Mouse (Mus musculus) CH12.LX (cell line): ENCODE data around the gene 4933414I15Rik. TPM values are rescaled to one million over a fixed set of nuclear protein-coding genes. Genes with fewer than 3 reads are reported as not detected.

Experiments used
- DNase-seq: peaks from one replicate; pipeline ENCODE4 v3.0.0-alpha.2; 2013; ENCODE audit errors: extremely low read depth
- H3K27ac ChIP-seq: 2 replicates; pipeline ENCODE4 v1.5.1; 2012; ENCODE audit warnings: low read depth, mild to moderate bottlenecking, control low read depth, moderate library complexity; ENCODE audit not compliant: insufficient read depth
- H3K27me3 ChIP-seq: replicated peaks from 2 replicates; pipeline ENCODE3; 2012; ENCODE audit warnings: inconsistent platforms
- H3K36me3 ChIP-seq, 2 experiments: replicated peaks in 1 of 2; 2 replicates each; pipeline versions ENCODE3 to v1.6.1; 2012; ENCODE audit warnings: inconsistent platforms in 1 of 2, low read length in 1 of 2, mild to moderate bottlenecking in 1 of 2, mixed read lengths in 1 of 2, moderate library complexity in 1 of 2; ENCODE audit not compliant: control insufficient read depth in 1 of 2, insufficient read depth in 1 of 2
- H3K4me1 ChIP-seq, 2 experiments: 2 replicates each; pipeline ENCODE4 v1.6.1; 2012; ENCODE audit warnings: inconsistent platforms in 1 of 2, moderate library complexity in 1 of 2; ENCODE audit not compliant: insufficient read depth in 2 of 2, control insufficient read depth in 1 of 2
- H3K4me2 ChIP-seq: 2 replicates; pipeline ENCODE4 v1.6.1; 2012; ENCODE audit warnings: low read depth, mild to moderate bottlenecking, control low read depth; ENCODE audit not compliant: poor library complexity, insufficient read depth, severe bottlenecking
- H3K4me3 ChIP-seq, 3 experiments: fragments of 150-350 bp in 1 of 3; sonication (generic) in 1 of 3; replicated peaks in 1 of 3; 2 replicates each; pipeline versions ENCODE3 to v1.5.1; 2011 to 2012; ENCODE audit warnings: low read depth in 2 of 3, low read length in 2 of 3, mild to moderate bottlenecking in 2 of 3, moderate library complexity in 2 of 3, control low read depth in 1 of 3, improper control_type of control experiment in 1 of 3, inconsistent platforms in 1 of 3, mixed read lengths in 1 of 3; ENCODE audit not compliant: poor library complexity in 1 of 3
- H3K79me2 ChIP-seq: replicated peaks from 2 replicates; pipeline ENCODE4 v1.6.1; 2012; ENCODE audit warnings: mild to moderate bottlenecking, moderate library complexity; ENCODE audit not compliant: control insufficient read depth, poor library complexity, insufficient read depth, severe bottlenecking; ENCODE audit errors: extremely low read depth
- H3K9ac ChIP-seq: 2 replicates; pipeline ENCODE4 v1.6.1; 2012; ENCODE audit warnings: low read depth, mild to moderate bottlenecking, control low read depth, moderate library complexity; ENCODE audit not compliant: insufficient read depth
- H3K9me3 ChIP-seq: replicated peaks from 2 replicates; pipeline ENCODE3; 2012; ENCODE audit warnings: low read length, inconsistent platforms, mixed read lengths
- BHLHE40 ChIP-seq: IDR thresholded peaks from 2 replicates; pipeline ENCODE4 v1.6.1; 2011; ENCODE audit warnings: mild to moderate bottlenecking, low read depth, low read length, improper control_type of control experiment
- CTCF ChIP-seq, 2 experiments: IDR thresholded peaks in 1 of 2; conservative IDR thresholded peaks in 1 of 2; 2 replicates each; pipeline ENCODE4 v1.5.1; 2011 to 2012; ENCODE audit warnings: low read depth in 2 of 2, low read length in 2 of 2, improper control_type of control experiment in 1 of 2, inconsistent platforms in 1 of 2, mild to moderate bottlenecking in 1 of 2, moderate library complexity in 1 of 2
- E2F4 ChIP-seq: IDR thresholded peaks from 2 replicates; pipeline ENCODE4 v1.6.1; 2011; ENCODE audit warnings: low read depth, low read length, improper control_type of control experiment; ENCODE audit not compliant: insufficient replicate concordance
- EP300 ChIP-seq: IDR thresholded peaks from 2 replicates; pipeline ENCODE4 v1.6.1; 2011; ENCODE audit warnings: low read length, improper control_type of control experiment
- IRF4 ChIP-seq: IDR thresholded peaks from 2 replicates; pipeline ENCODE4 v1.6.1; 2014; ENCODE audit warnings: low read depth, mild to moderate bottlenecking, inconsistent platforms, low read length, improper control_type of control experiment
- JUN ChIP-seq: IDR thresholded peaks from 2 replicates; pipeline ENCODE4 v1.6.1; 2011; ENCODE audit warnings: low read depth, mild to moderate bottlenecking, low read length, improper control_type of control experiment, moderate library complexity; ENCODE audit not compliant: insufficient read depth
- KAT2A ChIP-seq: IDR thresholded peaks from 2 replicates; pipeline ENCODE4 v1.6.1; 2012; ENCODE audit warnings: low read length, improper control_type of control experiment, inconsistent platforms; ENCODE audit not compliant: insufficient replicate concordance
- MAFK ChIP-seq: IDR thresholded peaks from 2 replicates; pipeline ENCODE4 v1.6.1; 2011; ENCODE audit warnings: low read length, improper control_type of control experiment; ENCODE audit not compliant: insufficient replicate concordance
- MAX ChIP-seq: IDR thresholded peaks from 2 replicates; pipeline ENCODE4 v1.6.1; 2011; ENCODE audit warnings: low read length, improper control_type of control experiment
- MEF2A ChIP-seq: IDR thresholded peaks from 2 replicates; pipeline ENCODE4 v1.6.1; 2014; ENCODE audit warnings: low read depth, mild to moderate bottlenecking, inconsistent platforms, low read length, improper control_type of control experiment, borderline replicate concordance
- MXI1 ChIP-seq: IDR thresholded peaks from 2 replicates; pipeline ENCODE4 v1.6.1; 2011; ENCODE audit warnings: mild to moderate bottlenecking, low read depth, low read length, improper control_type of control experiment
- MYC ChIP-seq: IDR thresholded peaks from 2 replicates; pipeline ENCODE4 v1.6.1; 2011; ENCODE audit warnings: low read depth, mild to moderate bottlenecking, improper control_type of control experiment, low read length
- NRF1 ChIP-seq: IDR thresholded peaks from 2 replicates; pipeline ENCODE4 v1.6.1; 2014; ENCODE audit warnings: low read depth, mild to moderate bottlenecking, inconsistent platforms, low read length, improper control_type of control experiment, moderate library complexity
- POLR2A ChIP-seq: IDR thresholded peaks from 2 replicates; pipeline ENCODE4 v1.6.1; 2011; ENCODE audit warnings: low read depth, mild to moderate bottlenecking, improper control_type of control experiment, low read length
- RAD21 ChIP-seq: IDR thresholded peaks from 2 replicates; pipeline ENCODE4 v1.6.1; 2011; ENCODE audit warnings: low read depth, mild to moderate bottlenecking, low read length, improper control_type of control experiment, moderate library complexity
- SIN3A ChIP-seq: IDR thresholded peaks from 2 replicates; pipeline ENCODE4 v1.6.1; 2012; ENCODE audit warnings: low read length, improper control_type of control experiment, inconsistent platforms
- UBTF ChIP-seq: IDR thresholded peaks from 2 replicates; pipeline ENCODE4 v1.6.1; 2012; ENCODE audit warnings: low read depth, mild to moderate bottlenecking, inconsistent platforms, low read length, improper control_type of control experiment, moderate library complexity
- USF1 ChIP-seq: IDR thresholded peaks from 2 replicates; pipeline ENCODE4 v1.6.1; 2014; ENCODE audit warnings: low read depth, mild to moderate bottlenecking, inconsistent platforms, low read length, improper control_type of control experiment
- USF2 ChIP-seq: conservative IDR thresholded peaks from 2 replicates; pipeline ENCODE4 v1.6.1; 2011; ENCODE audit warnings: low read depth, low read length, improper control_type of control experiment
- ZKSCAN1 ChIP-seq: IDR thresholded peaks from 2 replicates; pipeline ENCODE4 v1.6.1; 2012; ENCODE audit warnings: low read depth, inconsistent platforms, low read length, improper control_type of control experiment, borderline replicate concordance
- ZMIZ1 ChIP-seq: IDR thresholded peaks from 2 replicates; pipeline ENCODE4 v1.6.1; 2012; ENCODE audit warnings: low read depth, mild to moderate bottlenecking, inconsistent platforms, low read length, improper control_type of control experiment
- dilution Hi-C: fragments of 300-500 bp; cut with MboI; formaldehyde crosslinking; loops from 2 replicates; pipeline ENCODE4 v1.14.3; 2020; ENCODE audit warnings: low sequenced_read_pairs; ENCODE audit not compliant: extremely low pct_unique_long_range_greater_than_20kb, extremely low pct_ligation_motif_present
- in situ Hi-C: fragments of 300-500 bp; cut with MboI; formaldehyde crosslinking; loops from 3 replicates; pipeline ENCODE4 v1.14.3; 2019; ENCODE audit warnings: low sequenced_read_pairs, low pct_ligation_motif_present, low pct_unique_long_range_greater_than_20kb, mixed read lengths
- polyA plus RNA-seq: library from polyadenylated mRNA; unstranded; fragments of >175 nt; gene quantifications from 2 replicates; pipeline ENCODE4 v1.2.1, GENCODE M21; 2012; ENCODE audit warnings: low read depth; ENCODE audit not compliant: insufficient read length
- total RNA-seq, 2 experiments: library from RNA; depleted of rRNA; stranded (reverse); fragments of 300-350 nt in 1 of 2; fragments of >200 nt in 1 of 2; gene quantifications; 2 replicates each; pipeline ENCODE4 v1.2.3; 2012 to 2014

The 4933414I15Rik gene
- total and polyA plus RNA-seq, 3 experiments = not detected

GRCm38 (mm10) chr11:50938435-50938834 lies 5.1 kb downstream of the 4933414I15Rik start:
- Histone ChIP-seq H3K4me3 (no peak overlapping the region), H3K79me2 (no peaks in the 10 kb centered on the region), H3K4me2 (no peak overlapping the region), H3K27me3 (peaks cover 63% of the 10 kb centered on the region), H3K9ac (no peak overlapping the region), H3K4me1 (no peaks in the 10 kb centered on the region), H3K27ac (no peak overlapping the region), H3K9me3 (peaks cover 6% of the 10 kb centered on the region), H3K36me3 (no peaks in the 10 kb centered on the region)
- in situ Hi-C loops = loop anchor here (25.0 kb wide), 1 partner anchor 599 kb away; no protein-coding TSS in a partner anchor
- no peak for TF ChIP-seq UBTF
- no peak for TF ChIP-seq MAFK
- TF ChIP-seq SIN3A = no peak
- no peak for TF ChIP-seq ZMIZ1
- TF ChIP-seq MYC = no peak
- no peak for TF ChIP-seq POLR2A
- no peak for TF ChIP-seq ZKSCAN1
- TF ChIP-seq EP300 = no peak
- TF ChIP-seq BHLHE40 = no peak
- no peak for TF ChIP-seq MEF2A
- no peak for TF ChIP-seq USF1
- no peak for TF ChIP-seq MAX
- dilution Hi-C loops = no loop called here
- DNase-seq = no peak

- in situ Hi-C loops (loop anchor here (25.0 kb wide), 1 partner anchor 605 kb away; no protein-coding TSS in a partner anchor), dilution Hi-C loops (no loop called here)
- H3K4me1 ChIP-seq = no peaks in the 10 kb centered on the region
- no peak overlapping the region for H3K27ac ChIP-seq
- H3K79me2 ChIP-seq = no peaks in the 10 kb centered on the region
- no peak overlapping the region for H3K4me2 ChIP-seq
- H3K9me3 ChIP-seq = peaks cover 5% of the 10 kb centered on the region
- no peak overlapping the region for H3K4me3 ChIP-seq
- TF ChIP-seq USF2 = no peak
- TF ChIP-seq RAD21 = no peak
- no peak for TF ChIP-seq MXI1
- TF ChIP-seq MEF2A = no peak
- no peak for TF ChIP-seq IRF4
- TF ChIP-seq ZMIZ1 = no peak
- no peak for TF ChIP-seq UBTF
- no peak for TF ChIP-seq MYC
- TF ChIP-seq CTCF (conservative IDR thresholded peaks at IDR 0.05 in 1 of 2, IDR thresholded peaks at IDR 0.05 in 1 of 2; ENCODE audit: low read depth in 2 of 2, low read length in 2 of 2) = no peak
- no peak for TF ChIP-seq MAX
- no peak for TF ChIP-seq E2F4
- TF ChIP-seq USF1 = no peak
- TF ChIP-seq ZKSCAN1 = no peak
- no peak for TF ChIP-seq JUN
- TF ChIP-seq KAT2A = no peak
- no peak for TF ChIP-seq NRF1
- H3K36me3 ChIP-seq = no peaks in the 10 kb centered on the region
- H3K9ac ChIP-seq = no peak overlapping the region
- DNase-seq = no peak
- H3K27me3 ChIP-seq = peaks cover 79% of the 10 kb centered on the region
These were observed 11.5 kb downstream of the 4933414I15Rik start for GRCm38 (mm10) chr11:50932040-50932439.
